Mouse (Mus musculus) embryonic facial prominence, embryonic 14.5 days (tissue): Measurements from ENCODE around the gene Erich2. TPM values are rescaled to one million over a fixed set of nuclear protein-coding genes. Genes with fewer than 3 reads are reported as not detected.

Experiments
- ATAC-seq: fragments of 200-750 bp; cut with Nextera tagmentation; 2 replicates; pipeline ENCODE4 v1.8.0; 2017; ENCODE audit warnings: low read depth, moderate number of reproducible peaks, moderate TSS enrichment
- DNase-seq: peaks from one replicate; pipeline ENCODE4 v3.0.0-alpha.2; 2015; ENCODE audit warnings: low spot score
- H3K27ac ChIP-seq: fragments of 300-500 bp; sonication (generic); replicated peaks from 2 replicates; pipeline ENCODE4 v1.5.1; 2014; ENCODE audit warnings: low read depth, mild to moderate bottlenecking, low read length, moderate library complexity
- H3K27me3 ChIP-seq: fragments of 300-500 bp; sonication (generic); replicated peaks from 2 replicates; pipeline ENCODE4 v1.6.1; 2014; ENCODE audit warnings: low read length; ENCODE audit not compliant: control insufficient read depth, insufficient read depth
- H3K36me3 ChIP-seq: fragments of 300-500 bp; sonication (generic); 2 replicates; pipeline ENCODE4 v1.6.1; 2014; ENCODE audit warnings: low read length, mixed read lengths; ENCODE audit not compliant: control insufficient read depth, insufficient read depth
- H3K4me1 ChIP-seq: fragments of 300-500 bp; sonication (generic); 2 replicates; pipeline ENCODE4 v1.6.1; 2014; ENCODE audit warnings: antibody characterized with exemption, low read length; ENCODE audit not compliant: control insufficient read depth, insufficient read depth
- H3K4me2 ChIP-seq: fragments of 300-500 bp; sonication (generic); 2 replicates; pipeline ENCODE4 v1.6.1; 2014; ENCODE audit warnings: low read depth, mild to moderate bottlenecking, low read length, moderate library complexity, mixed read lengths
- H3K4me3 ChIP-seq: fragments of 300-500 bp; sonication (generic); 2 replicates; pipeline ENCODE4 v1.5.1; 2014; ENCODE audit warnings: low read depth, mild to moderate bottlenecking, low read length
- H3K9ac ChIP-seq: fragments of 300-500 bp; sonication (generic); 2 replicates; pipeline ENCODE4 v1.6.1; 2014; ENCODE audit warnings: low read depth, mild to moderate bottlenecking, low read length, moderate library complexity, mixed read lengths
- H3K9me3 ChIP-seq: fragments of 300-500 bp; sonication (generic); 2 replicates; pipeline ENCODE4 v1.6.1; 2016; ENCODE audit warnings: low read length; ENCODE audit not compliant: control insufficient read depth
- WGBS: fragments of 180-500 bp; shearing (Covaris S2); extraction: QIAGEN DNeasy Blood & Tissue Kit; methylation state at CpG from one replicate; pipeline ENCODE4 v1.1.7; 2014; 5-methylcytosine and 5-hydroxymethylcytosine counted together
- polyA plus RNA-seq: library from polyadenylated mRNA; unstranded; fragments of >200 nt; fragmentation: Nextera tagmentation; extraction: Ambion mirVana; gene quantifications from 2 replicates; pipeline ENCODE4 v1.2.1, GENCODE M21; 2014

Gene Erich2
- polyA plus RNA-seq, 1 experiment from 2014 or later: 6.1 TPM

DNA sequence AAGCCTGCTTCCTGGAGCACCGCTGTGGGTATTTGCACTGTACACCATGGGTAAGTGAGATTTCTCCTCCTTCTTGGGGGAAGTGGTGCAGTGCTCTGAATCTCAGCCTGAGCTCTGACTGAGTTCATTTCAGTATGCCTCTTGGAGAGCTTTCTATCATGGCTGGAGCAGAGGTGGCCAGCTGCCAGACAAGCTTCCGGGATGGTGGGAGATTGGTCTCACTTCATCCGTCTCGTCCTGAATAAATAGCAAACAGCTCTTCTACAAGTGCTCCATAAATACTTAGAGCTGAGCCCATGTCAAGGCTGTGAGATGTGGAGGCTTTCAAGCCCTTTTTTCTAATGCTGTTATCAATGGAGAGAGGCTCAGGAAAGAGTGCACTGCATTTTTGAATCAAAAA lies 63.1 kb downstream of the Erich2 start:
- H3K4me2 ChIP-seq: no peak overlapping the region
- no peak overlapping the region for H3K9ac ChIP-seq
- H3K9me3 ChIP-seq: no peaks in the 10 kb centered on the region
- H3K36me3 ChIP-seq: no peaks in the 10 kb centered on the region
- ATAC-seq (no peak), DNase-seq (no peak)
- WGBS: 61% methylated on average over 4 of the region's 4 CpGs
- peaks cover 64% of the 10 kb centered on the region for H3K27me3 ChIP-seq
- H3K27ac ChIP-seq: no peak overlapping the region
- peaks cover 6% of the 10 kb centered on the region for H3K4me1 ChIP-seq
- no peak overlapping the region for H3K4me3 ChIP-seq

DNA sequence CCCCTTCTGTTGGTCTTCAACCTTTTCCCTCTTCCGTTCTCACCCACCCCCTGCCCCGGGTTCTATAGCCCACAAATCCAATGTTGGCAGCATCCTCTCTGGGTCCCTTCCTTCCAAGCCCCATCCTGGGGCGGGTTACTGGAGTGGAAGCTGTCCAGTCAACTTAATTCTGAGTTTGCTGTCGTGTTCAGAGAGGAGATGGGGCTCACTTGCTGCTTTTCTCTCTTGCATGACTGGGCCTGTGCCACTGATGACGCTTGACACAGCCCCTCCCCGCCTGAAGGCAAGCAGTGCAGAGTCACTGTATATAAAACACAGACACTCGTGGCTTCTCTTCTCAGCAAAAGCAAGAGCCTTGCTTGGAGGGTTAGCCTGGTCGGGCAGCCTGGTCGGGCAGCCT lies 63.6 kb downstream of the Erich2 start:
- H3K9ac ChIP-seq: no peak overlapping the region
- H3K27me3 ChIP-seq: peaks cover 58% of the 10 kb centered on the region
- peaks cover 1% of the 10 kb centered on the region for H3K4me1 ChIP-seq
- no peak overlapping the region for H3K4me3 ChIP-seq
- ATAC-seq: peak; percentile 30; the same call in 1 of the 2 replicates
- no peak for DNase-seq
- H3K36me3 ChIP-seq: no peaks in the 10 kb centered on the region
- no peaks in the 10 kb centered on the region for H3K9me3 ChIP-seq
- H3K4me2 ChIP-seq: no peak overlapping the region
- no peak overlapping the region for H3K27ac ChIP-seq
- 43% methylated on average over 9 of the region's 9 CpGs for WGBS

DNA sequence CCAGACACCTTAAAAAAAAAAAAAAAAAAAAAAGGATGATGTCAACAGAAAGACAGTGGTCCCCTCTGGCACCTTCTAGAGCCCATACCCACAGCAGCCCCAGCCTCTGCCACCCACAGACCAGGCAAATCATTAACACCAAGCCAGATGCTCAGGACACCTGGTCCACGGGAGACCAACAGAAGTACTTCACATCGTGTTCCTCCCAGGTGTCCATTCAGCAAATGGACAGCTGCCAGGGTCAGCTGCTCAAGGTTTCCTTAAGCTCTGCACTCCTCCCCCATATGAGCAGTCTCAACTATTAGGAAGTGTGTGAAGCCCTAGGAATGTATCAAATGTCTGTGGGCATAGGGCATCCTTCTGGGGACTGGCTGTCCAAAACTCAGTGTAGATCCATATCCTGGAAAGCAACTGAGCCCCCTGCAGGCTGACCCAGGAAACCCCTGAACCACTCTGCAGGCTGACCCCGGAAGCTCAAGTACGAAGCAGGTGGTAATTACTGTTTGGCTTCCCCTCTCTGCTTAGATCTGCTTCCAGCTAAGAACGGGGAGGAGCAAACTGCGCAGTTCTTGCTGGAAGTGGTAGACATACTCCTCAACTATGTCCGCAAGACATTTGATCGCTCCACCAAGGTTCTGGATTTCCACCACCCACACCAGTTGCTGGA lies 65.1 kb downstream of the Erich2 start:
- Histone ChIP-seq H3K9me3 (no peaks in the 10 kb centered on the region), H3K27ac (no peak overlapping the region), H3K9ac (no peak overlapping the region), H3K4me2 (no peak overlapping the region), H3K36me3 (no peaks in the 10 kb centered on the region), H3K27me3 (peaks cover 44% of the 10 kb centered on the region), H3K4me3 (no peak overlapping the region), H3K4me1 (no peaks in the 10 kb centered on the region)
- WGBS: 72% methylated on average over 8 of the region's 8 CpGs
- DNase-seq: no peak
- no peak for ATAC-seq

DNA sequence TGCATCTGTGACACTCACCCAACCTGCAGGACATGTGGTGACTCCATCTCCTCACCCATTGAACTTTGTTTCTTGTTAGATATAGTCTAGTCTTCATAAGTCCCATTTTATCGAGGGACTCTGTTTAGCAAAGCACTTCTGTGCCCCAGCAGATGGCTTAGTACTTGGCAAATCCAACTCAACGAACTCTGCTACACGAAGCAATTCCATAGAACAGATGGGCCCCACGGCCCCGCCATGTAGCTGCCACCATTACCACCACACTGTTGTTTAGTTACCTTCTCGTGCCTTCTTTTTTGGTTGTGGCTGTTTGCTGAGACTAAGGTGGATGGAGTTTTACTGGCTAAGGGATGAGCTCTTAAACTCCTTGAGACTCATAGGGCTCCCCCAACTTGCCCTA lies 79.6 kb downstream of the Erich2 start:
- 97% methylated on average over 6 of the region's 6 CpGs for WGBS
- Histone ChIP-seq H3K4me1 (no peaks in the 10 kb centered on the region), H3K36me3 (no peaks in the 10 kb centered on the region), H3K9me3 (no peaks in the 10 kb centered on the region), H3K27ac (no peak overlapping the region), H3K27me3 (no peaks in the 10 kb centered on the region), H3K9ac (no peak overlapping the region), H3K4me3 (no peak overlapping the region), H3K4me2 (no peak overlapping the region)
- ATAC-seq (no peak), DNase-seq (no peak)

Other genes with a start within 250 kb of the Erich2 start
- gene Sp5, start 33.9 kb upstream of the Erich2 start, polyA plus RNA-seq: 3.7 and 6.6 TPM in 2 replicates
- gene Gad1, start 44.3 kb downstream of the Erich2 start, polyA plus RNA-seq: 0.08 and 0.31 TPM in 2 replicates
- 188 and 201 TPM in 2 replicates for gene Gorasp2, start 152.8 kb downstream of the Erich2 start, polyA plus RNA-seq
- gene Gm26558, start 153.3 kb downstream of the Erich2 start, polyA plus RNA-seq: 5.2 TPM in 2 replicates